Mouse (Mus musculus) midbrain, postnatal 0 days (tissue): ENCODE results near the gene Ust. TPM values are rescaled to one million over a fixed set of nuclear protein-coding genes. Genes with fewer than 3 reads are reported as not detected.

Experiments
- ATAC-seq: fragments of 200-750 bp; cut with Nextera tagmentation; 2 replicates; pipeline ENCODE4 v1.8.0; 2017; ENCODE audit warnings: moderate number of reproducible peaks, mild to moderate bottlenecking, moderate TSS enrichment, moderate library complexity; ENCODE audit not compliant: low FRiP score
- DNase-seq: peaks from one replicate; pipeline ENCODE4 v3.0.0-alpha.2; 2015; ENCODE audit warnings: low spot score
- H3K27ac ChIP-seq: fragments of 300-500 bp; sonication (generic); 2 replicates; pipeline ENCODE4 v1.5.1; 2014; ENCODE audit warnings: low read depth, mild to moderate bottlenecking, low read length, mixed read lengths
- H3K27me3 ChIP-seq: fragments of 300-500 bp; sonication (generic); 2 replicates; pipeline ENCODE4 v1.6.1; 2014; ENCODE audit warnings: low read length, control low read depth, mixed read lengths; ENCODE audit not compliant: insufficient read depth
- H3K36me3 ChIP-seq: fragments of 300-500 bp; sonication (generic); 2 replicates; pipeline ENCODE4 v1.6.1; 2014; ENCODE audit warnings: low read length, control low read depth, mixed read lengths; ENCODE audit not compliant: insufficient read depth
- H3K4me1 ChIP-seq: fragments of 300-500 bp; sonication (generic); 2 replicates; pipeline ENCODE4 v1.6.1; 2014; ENCODE audit warnings: mild to moderate bottlenecking, control low read depth, antibody characterized with exemption, low read length, mixed read lengths; ENCODE audit not compliant: insufficient read depth
- H3K4me2 ChIP-seq: fragments of 300-500 bp; sonication (generic); 2 replicates; pipeline ENCODE4 v1.6.1; 2014; ENCODE audit warnings: low read depth, mild to moderate bottlenecking, low read length, mixed read lengths; ENCODE audit not compliant: poor library complexity, severe bottlenecking
- H3K4me3 ChIP-seq: fragments of 300-500 bp; sonication (generic); 2 replicates; pipeline ENCODE4 v1.5.1; 2014; ENCODE audit warnings: low read depth, mild to moderate bottlenecking, low read length, moderate library complexity
- H3K9ac ChIP-seq: fragments of 300-500 bp; sonication (generic); replicated peaks from 2 replicates; pipeline ENCODE4 v1.6.1; 2014; ENCODE audit warnings: mild to moderate bottlenecking, low read length, moderate library complexity, mixed read lengths; ENCODE audit not compliant: poor library complexity, severe bottlenecking
- H3K9me3 ChIP-seq: fragments of 300-500 bp; sonication (generic); 2 replicates; pipeline ENCODE4 v1.6.1; 2016; ENCODE audit warnings: low read length, control low read depth
- CTCF ChIP-seq: IDR thresholded peaks from 2 replicates; pipeline ENCODE4 v1.5.1; 2016; ENCODE audit warnings: antibody characterized with exemption, mild to moderate bottlenecking
- WGBS: fragments of 180-500 bp; shearing (Covaris S2); extraction: QIAGEN DNeasy Blood & Tissue Kit; methylation state at CpG from one replicate; pipeline ENCODE4 v1.1.7; 2014; 5-methylcytosine and 5-hydroxymethylcytosine counted together
- polyA plus RNA-seq: library from polyadenylated mRNA; unstranded; fragments of >200 nt; fragmentation: Nextera tagmentation; extraction: Ambion mirVana; gene quantifications from 2 replicates; pipeline ENCODE4 v1.2.1, GENCODE M21; 2015
- total RNA-seq: library from RNA; depleted of rRNA; stranded (reverse); fragments of >200 nt; gene quantifications from 2 replicates; pipeline ENCODE4 v1.2.3, GENCODE M21; 2014

The Ust gene
- total and polyA plus RNA-seq, 2 experiments from 2014 or later = 5.0 to 8.1 TPM

DNA sequence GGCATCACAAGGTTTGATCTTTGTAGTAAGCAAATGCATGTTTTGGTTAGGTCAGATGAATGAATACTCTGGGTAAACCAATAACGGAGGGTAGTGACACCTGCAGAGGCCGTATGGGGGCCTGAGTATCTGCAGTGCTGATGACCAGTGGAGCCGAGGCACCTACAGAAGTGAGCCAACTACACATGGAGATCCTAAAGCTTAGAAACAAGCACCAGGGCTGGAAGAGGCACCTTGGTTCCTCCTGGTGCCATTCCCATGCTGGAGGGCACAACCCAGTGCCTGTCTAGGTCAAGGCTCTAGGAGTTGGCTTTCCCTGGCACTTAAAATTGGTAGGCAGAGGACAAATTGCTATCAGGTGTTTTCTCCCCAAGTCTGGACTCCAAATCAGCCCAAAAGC is 303.4 kb downstream of the Ust start:
- H3K9me3 ChIP-seq = no peaks in the 10 kb centered on the region
- no peak overlapping the region for H3K27ac ChIP-seq
- no peaks in the 10 kb centered on the region for H3K27me3 ChIP-seq
- DNase-seq (no peak), ATAC-seq (no peak)
- WGBS = 92% methylated on average over 3 of the region's 3 CpGs
- H3K9ac ChIP-seq = no peak overlapping the region
- TF ChIP-seq CTCF = no peak
- no peak overlapping the region for H3K4me2 ChIP-seq
- H3K4me1 ChIP-seq = no peaks in the 10 kb centered on the region
- no peak overlapping the region for H3K4me3 ChIP-seq
- no peaks in the 10 kb centered on the region for H3K36me3 ChIP-seq

GRCm38 (mm10) chr10:8213906-8214421 is 304.7 kb downstream of the Ust start:
- Histone ChIP-seq H3K36me3 (no peaks in the 10 kb centered on the region), H3K27ac (no peak overlapping the region), H3K4me2 (no peak overlapping the region), H3K27me3 (no peaks in the 10 kb centered on the region), H3K4me1 (no peaks in the 10 kb centered on the region), H3K9me3 (no peaks in the 10 kb centered on the region), H3K9ac (no peak overlapping the region), H3K4me3 (no peak overlapping the region)
- ATAC-seq (no peak), DNase-seq (no peak)
- TF ChIP-seq CTCF = no peak
- WGBS = 63% methylated on average over 16 of the region's 16 CpGs

- no peak overlapping the region for H3K27ac ChIP-seq
- 76% methylated on average over 10 of the region's 10 CpGs for WGBS
- no peak overlapping the region for H3K9ac ChIP-seq
- no peak overlapping the region for H3K4me3 ChIP-seq
- no peak for ATAC-seq
- no peaks in the 10 kb centered on the region for H3K36me3 ChIP-seq
- H3K9me3 ChIP-seq = no peaks in the 10 kb centered on the region
- no peak overlapping the region for H3K4me2 ChIP-seq
- TF ChIP-seq CTCF = no peak
- no peaks in the 10 kb centered on the region for H3K4me1 ChIP-seq
- DNase-seq = no peak
- no peaks in the 10 kb centered on the region for H3K27me3 ChIP-seq
Observed at GRCm38 (mm10) chr10:8213266-8213905, 305.2 kb downstream of the Ust start.

- Histone ChIP-seq H3K9ac (no peak overlapping the region), H3K27me3 (no peaks in the 10 kb centered on the region), H3K4me1 (no peaks in the 10 kb centered on the region), H3K9me3 (no peaks in the 10 kb centered on the region), H3K4me3 (no peak overlapping the region), H3K36me3 (no peaks in the 10 kb centered on the region), H3K4me2 (no peak overlapping the region), H3K27ac (no peak overlapping the region)
- DNase-seq = no peak
- no peak for ATAC-seq
- WGBS = 86% methylated on average over 11 of the region's 11 CpGs
- TF ChIP-seq CTCF = no peak
Observed at GRCm38 (mm10) chr10:8212611-8213226, 305.9 kb downstream of the Ust start.

- no peak for TF ChIP-seq CTCF
- Histone ChIP-seq H3K4me2 (no peak overlapping the region), H3K9me3 (no peaks in the 10 kb centered on the region), H3K27me3 (no peaks in the 10 kb centered on the region), H3K27ac (no peak overlapping the region), H3K4me3 (no peak overlapping the region), H3K36me3 (no peaks in the 10 kb centered on the region), H3K4me1 (no peaks in the 10 kb centered on the region), H3K9ac (no peak overlapping the region)
- WGBS = 82% methylated on average over 5 of the region's 5 CpGs
- ATAC-seq (no peak), DNase-seq (no peak)
Observed at GRCm38 (mm10) chr10:8211694-8212093, 306.9 kb downstream of the Ust start.

DNA sequence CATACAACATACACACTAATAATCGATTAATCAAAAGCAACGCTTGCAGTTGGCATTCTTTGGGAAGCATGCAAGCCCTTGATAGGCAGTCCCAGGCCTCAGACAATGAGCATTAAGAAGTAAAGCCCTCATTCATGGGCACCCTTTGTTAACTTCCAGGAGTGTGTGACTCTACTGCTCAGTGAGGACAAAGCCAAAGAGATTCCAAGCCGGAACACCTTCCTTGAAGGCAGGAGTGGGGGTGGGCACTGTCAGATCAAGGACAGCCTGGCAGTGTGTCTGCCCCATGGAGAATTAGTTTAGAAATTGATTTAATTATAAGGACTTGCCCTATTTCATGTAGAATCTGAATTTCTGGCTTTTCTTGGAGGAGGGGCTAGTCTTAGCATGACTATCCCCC is 308.3 kb downstream of the Ust start:
- 16% methylated on average over 3 of the region's 3 CpGs for WGBS
- ATAC-seq (no peak), DNase-seq (no peak)
- Histone ChIP-seq H3K4me3 (no peak overlapping the region), H3K9ac (no peak overlapping the region), H3K9me3 (no peaks in the 10 kb centered on the region), H3K27me3 (no peaks in the 10 kb centered on the region), H3K27ac (no peak overlapping the region), H3K36me3 (no peaks in the 10 kb centered on the region), H3K4me1 (no peaks in the 10 kb centered on the region), H3K4me2 (no peak overlapping the region)
- no peak for TF ChIP-seq CTCF
